Mouse (Mus musculus): Measurements from ENCODE around the gene Slfn8.

DNA sequence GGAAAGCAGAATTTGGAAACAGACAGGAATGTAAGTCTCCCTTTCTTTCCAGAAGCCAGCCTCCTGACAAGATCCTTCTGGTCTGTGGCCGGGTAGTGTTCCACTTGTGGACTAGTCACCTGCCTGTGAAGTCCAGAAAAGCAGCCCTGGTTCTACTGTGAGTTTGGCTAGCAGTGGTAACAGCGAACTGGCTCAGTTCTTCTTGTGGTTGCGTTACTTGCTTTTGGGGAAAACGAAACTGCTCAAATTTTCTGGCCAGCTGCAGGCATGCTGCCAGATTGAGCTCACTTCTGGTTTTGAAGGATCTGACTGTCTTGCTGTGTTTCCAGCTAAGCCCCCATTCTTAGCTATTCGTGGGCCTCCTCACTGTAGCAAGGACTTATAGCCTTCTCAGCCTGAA lies at the start of gene Slfn8:
- TF ChIP-seq CTCF (IDR thresholded peaks at IDR 0.05; ENCODE audit: control insufficient read depth, insufficient read depth, insufficient read length) (no peak), MAX (IDR thresholded peaks at IDR 0.05) (no peak), USF1 (IDR thresholded peaks at IDR 0.05; ENCODE audit: low read depth) (no peak)
